Mouse (Mus musculus): ENCODE measurements around the gene Cacng6. TPM values are rescaled to one million over a fixed set of nuclear protein-coding genes. Genes with fewer than 3 reads are reported as not detected.

The Cacng6 gene
- polyA plus RNA-seq (2015; fragmentation: Nextera tagmentation; extraction: Ambion mirVana): not detected in 2 replicates

DNA sequence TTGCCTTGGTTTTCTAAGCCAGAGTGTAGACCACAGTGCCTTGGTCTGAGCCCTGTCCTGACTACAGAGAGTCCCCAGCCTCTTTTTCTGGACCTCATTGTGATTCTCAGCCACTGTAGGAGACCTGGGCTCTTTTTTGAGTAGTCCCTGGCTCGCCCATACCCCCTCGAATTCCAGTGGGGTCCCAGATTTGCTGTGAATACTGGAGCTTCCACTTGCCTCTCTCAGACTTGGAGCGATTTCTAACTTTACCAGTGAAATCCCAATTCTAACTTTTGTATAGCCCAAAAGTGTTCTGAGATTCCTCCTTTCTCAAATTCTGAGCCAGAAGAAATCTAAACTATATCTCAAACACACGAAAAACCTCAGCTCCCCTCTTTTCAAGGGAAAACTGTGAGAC is at the start of gene Cacng6:
Gene Cacng6, plus strand, starts transcription at position 301 of the 400 bp plus-strand sequence.

DNA sequence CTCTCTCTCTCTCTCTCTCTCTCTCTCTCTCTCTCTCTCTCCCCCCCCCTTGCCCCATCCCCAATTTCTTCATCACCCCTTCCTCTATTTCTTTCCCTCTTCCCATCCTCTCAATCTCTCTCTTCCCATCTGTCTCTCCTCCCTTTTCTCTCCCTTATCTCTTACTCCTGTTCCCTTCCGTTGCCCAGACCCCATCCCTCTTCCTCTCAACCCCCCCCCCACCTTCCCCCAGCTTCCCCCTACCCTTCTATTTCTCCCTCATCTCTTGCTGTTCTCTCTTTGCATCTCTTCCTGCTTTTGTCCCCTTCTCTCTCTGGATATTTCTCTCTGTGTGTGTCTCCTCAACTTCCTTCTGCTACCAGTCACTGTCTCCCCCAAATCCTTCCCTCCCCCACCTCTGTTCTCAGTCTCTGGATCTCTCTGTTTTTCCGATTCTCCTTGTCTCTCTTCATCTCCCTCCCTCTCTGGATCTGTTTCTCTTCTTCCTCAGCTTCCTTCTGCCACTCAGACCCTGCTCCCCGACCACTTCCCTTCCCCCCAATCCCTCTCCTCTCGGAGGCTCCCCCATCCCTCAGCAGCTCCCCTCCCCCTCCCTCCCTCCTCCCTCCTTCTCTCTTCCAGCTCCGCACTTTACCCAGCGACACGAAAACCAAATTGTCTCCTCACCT is 33.4 kb upstream of the Cacng6 start, which contains the start of gene Cacng8:
Gene Cacng8, plus strand, starts transcription at position 271 of the 668 bp plus-strand sequence.

Other genes starting within 250 kb of the Cacng6 start
- 1.5 and 1.7 TPM in 2 replicates for gene Nlrp12, start 174.5 kb upstream of the Cacng6 start, polyA plus RNA-seq (2015; fragmentation: Nextera tagmentation; extraction: Ambion mirVana)
- gene Myadm, start 135.1 kb upstream of the Cacng6 start, polyA plus RNA-seq (2015; fragmentation: Nextera tagmentation; extraction: Ambion mirVana): 37.0 and 46.5 TPM in 2 replicates
- gene Prkcg, start 135.0 kb upstream of the Cacng6 start, polyA plus RNA-seq (2015; fragmentation: Nextera tagmentation; extraction: Ambion mirVana): 0.25 and 0.97 TPM in 2 replicates
- 0.16 TPM in 1 of 2 replicates, not detected in the other for gene Cacng7, start 91.2 kb upstream of the Cacng6 start, polyA plus RNA-seq (2015; fragmentation: Nextera tagmentation; extraction: Ambion mirVana)
- gene Cacng8, start 33.5 kb upstream of the Cacng6 start, polyA plus RNA-seq (2015; fragmentation: Nextera tagmentation; extraction: Ambion mirVana): not detected in 2 replicates
- gene Tarm1, start 78.4 kb downstream of the Cacng6 start, polyA plus RNA-seq (2015; fragmentation: Nextera tagmentation; extraction: Ambion mirVana): 2.9 and 3.5 TPM in 2 replicates
- not detected in 2 replicates for gene Oscar, start 192.0 kb downstream of the Cacng6 start, polyA plus RNA-seq (2015; fragmentation: Nextera tagmentation; extraction: Ambion mirVana)
- 365 and 377 TPM in 2 replicates for gene Ndufa3, start 193.2 kb downstream of the Cacng6 start, polyA plus RNA-seq (2015; fragmentation: Nextera tagmentation; extraction: Ambion mirVana)
- 14.6 TPM in 2 replicates for gene Tfpt, start 205.7 kb downstream of the Cacng6 start, polyA plus RNA-seq (2015; fragmentation: Nextera tagmentation; extraction: Ambion mirVana)
- 54.2 and 55.9 TPM in 2 replicates for gene Prpf31, start 205.8 kb downstream of the Cacng6 start, polyA plus RNA-seq (2015; fragmentation: Nextera tagmentation; extraction: Ambion mirVana)
- 29.6 and 34.3 TPM in 2 replicates for gene Cnot3, start 221.1 kb downstream of the Cacng6 start, polyA plus RNA-seq (2015; fragmentation: Nextera tagmentation; extraction: Ambion mirVana)
- 7.4 and 7.7 TPM in 2 replicates for gene Leng1, start 241.6 kb downstream of the Cacng6 start, polyA plus RNA-seq (2015; fragmentation: Nextera tagmentation; extraction: Ambion mirVana)

All from spleen, postnatal 0 days (tissue).